Mouse (Mus musculus): ENCODE measurements around the gene Hpd.

Hpd gene

GRCm38 (mm10) chr5:123133784-123134143 is 48.8 kb downstream of the Hpd start:
- no peak for DNase-seq

- peak; percentile 84 for DNase-seq
These were observed 49.3 kb downstream of the Hpd start for GRCm38 (mm10) chr5:123133083-123133783.

GRCm38 (mm10) chr5:123132308-123133071 is 50.0 kb downstream of the Hpd start, which contains the start of gene Rhof:
TSS of gene Rhof (minus strand) at chr5:123132692.
- DNase-seq: peak; percentile 87

- DNase-seq: no peak
These were observed 51.7 kb downstream of the Hpd start for GRCm38 (mm10) chr5:123130814-123131148.

GRCm38 (mm10) chr5:123130030-123130813 is 52.3 kb downstream of the Hpd start:
- DNase-seq: no peak

GRCm38 (mm10) chr5:123129170-123129757 is 53.3 kb downstream of the Hpd start:
- no peak for DNase-seq

- no peak for DNase-seq
These were observed 53.9 kb downstream of the Hpd start for GRCm38 (mm10) chr5:123128426-123129169.

- DNase-seq: no peak
These were observed 55.5 kb downstream of the Hpd start for GRCm38 (mm10) chr5:123127031-123127430.

GRCm38 (mm10) chr5:123125638-123126406 is 56.7 kb downstream of the Hpd start:
- no peak for DNase-seq

- no peak for DNase-seq
These were observed 57.4 kb downstream of the Hpd start for GRCm38 (mm10) chr5:123125105-123125504.

- DNase-seq: no peak
These were observed 60.3 kb downstream of the Hpd start for GRCm38 (mm10) chr5:123122181-123122580.

All from right cerebral cortex, postnatal 14 days (tissue).